Mouse (Mus musculus): ENCODE data around the gene Snx20.

GRCm38 (mm10) chr8:88605361-88606040 is 30.4 kb downstream of the Snx20 start:
- TF ChIP-seq CTCF (IDR thresholded peaks at IDR 0.05 in 2 of 3, conservative IDR thresholded peaks at IDR 0.05 in 1 of 3; ENCODE audit: control insufficient read depth in 1 of 3, insufficient read depth in 1 of 3, low read depth in 2 of 3, low read length in 3 of 3, poor library complexity in 1 of 3, severe bottlenecking in 1 of 3) (no peak), RCOR1 (IDR thresholded peaks at IDR 0.05; ENCODE audit: low read depth, low read length) (no peak), EP300 (IDR thresholded peaks at IDR 0.05; ENCODE audit: low read depth in 1 of 2, low read length in 2 of 2) (no peak), POLR2A (IDR thresholded peaks at IDR 0.05; ENCODE audit: control insufficient read depth in 1 of 2, insufficient read depth in 1 of 2, low read depth in 1 of 2, low read length in 2 of 2, poor library complexity in 1 of 2) (no peak), ZC3H11A (IDR thresholded peaks at IDR 0.05; ENCODE audit: low read depth, low read length) (no peak), UBTF (IDR thresholded peaks at IDR 0.05; ENCODE audit: borderline replicate concordance, insufficient read depth, low read depth, low read length) (no peak), CHD2 (IDR thresholded peaks at IDR 0.05; ENCODE audit: low read length) (no peak), GATA1 (IDR thresholded peaks at IDR 0.05; ENCODE audit: low read depth, low read length) (no peak), MXI1 (IDR thresholded peaks at IDR 0.05; ENCODE audit: low read depth, low read length) (no peak)

Data from MEL (cell line).